Comparison of ENCODE assay signal across 17 mouse cellular contexts in genomic region chr11:52740466-52740865, GRCm38 (mm10). TPM values are rescaled to one million over a fixed set of nuclear protein-coding genes. Genes with fewer than 3 reads are reported as not detected.
"Had no signal": no experiment of that assay in that cellular context is flagged by ENCODE, and none has a peak within 500 bp of the region (broad histone marks: within the 10 kb centered on the region; RNA-seq: fewer than 3 reads in every experiment).

No protein-coding gene starts in this region.

- H3K9ac ChIP-seq: limb, embryonic 12.5 days; limb, embryonic 15.5 days; liver, embryonic 14.5 days; liver, postnatal 0 days; lung, embryonic 14.5 days; midbrain, embryonic 13.5 days had no signal

- DNase-seq: kidney, postnatal 25 days; layer of hippocampus, adult 9-11 months; liver, postnatal 0 days; lung, embryonic 14.5 days; thymus, adult 18-20 months; thymus, postnatal 36 days had no signal

- H3K27me3 ChIP-seq: limb, embryonic 12.5 days had no signal

- H3K27ac ChIP-seq: kidney, postnatal 0 days; layer of hippocampus, adult 2 months; limb, embryonic 12.5 days; limb, embryonic 15.5 days; liver, embryonic 14.5 days; macrophage; midbrain, embryonic 13.5 days had no signal

- ATAC-seq: liver, postnatal 0 days; lung, postnatal 0 days; midbrain, embryonic 13.5 days; midbrain, embryonic 16.5 days had no signal

- H3K36me3 ChIP-seq: limb, embryonic 12.5 days; limb, embryonic 15.5 days; midbrain, embryonic 13.5 days had no signal

- H3K4me3 ChIP-seq: layer of hippocampus, adult 2 months; limb, embryonic 12.5 days; limb, embryonic 15.5 days; midbrain, embryonic 13.5 days had no signal

- H3K4me1 ChIP-seq: limb, embryonic 15.5 days had no signal

- H3K9me3 ChIP-seq: limb, embryonic 15.5 days; midbrain, embryonic 13.5 days had no signal

- H3K4me2 ChIP-seq: limb, embryonic 12.5 days; limb, embryonic 15.5 days; liver, embryonic 11.5 days; lung, embryonic 14.5 days; midbrain, embryonic 13.5 days had no signal

RNA-seq across cellular contexts. Expression of gene Fstl4, which starts 24.0 kb away (rescaled TPM):
- total RNA-seq: megakaryocyte, adult 5-6 weeks had no signal
- polyA plus RNA-seq: liver, postnatal 0 days; macrophage had no signal
